Mouse (Mus musculus): ENCODE results near the gene Rabepk. TPM values are rescaled to one million over a fixed set of nuclear protein-coding genes. Genes with fewer than 3 reads are reported as not detected.
"Not testable (repeated sequence)": the region's sequence is repeated elsewhere in the genome, so short reads cannot be mapped to it uniquely, and the experiment has no call there.

Rabepk gene
- polyA plus RNA-seq, 1 experiment: 21.0 TPM

- no peak for DNase-seq (ENCODE audit: low read depth)
- no peak for TF ChIP-seq CTCF (IDR thresholded peaks at IDR 0.05; ENCODE audit: borderline replicate concordance, extremely low read depth, insufficient read depth, insufficient read length)
- no peak for TF ChIP-seq POLR2A (IDR thresholded peaks at IDR 0.05; ENCODE audit: borderline replicate concordance, extremely low read depth, insufficient read depth, insufficient read length, poor library complexity, severe bottlenecking)
Measured at GRCm38 (mm10) chr2:34826460-34827231, 26.9 kb upstream of the Rabepk start.

- TF ChIP-seq CTCF (IDR thresholded peaks at IDR 0.05; ENCODE audit: borderline replicate concordance, extremely low read depth, insufficient read depth, insufficient read length) (no peak), POLR2A (IDR thresholded peaks at IDR 0.05; ENCODE audit: borderline replicate concordance, extremely low read depth, insufficient read depth, insufficient read length, poor library complexity, severe bottlenecking) (peak; percentile 63; the same call in 1 of the 2 replicates)
- peak; percentile 98 for DNase-seq (ENCODE audit: low read depth)
Measured at GRCm38 (mm10) chr2:34825827-34826459, 26.2 kb upstream of the Rabepk start, which contains the start of gene Fbxw2. Gene Fbxw2, minus strand, starts transcription at chr2:34826311.

DNA sequence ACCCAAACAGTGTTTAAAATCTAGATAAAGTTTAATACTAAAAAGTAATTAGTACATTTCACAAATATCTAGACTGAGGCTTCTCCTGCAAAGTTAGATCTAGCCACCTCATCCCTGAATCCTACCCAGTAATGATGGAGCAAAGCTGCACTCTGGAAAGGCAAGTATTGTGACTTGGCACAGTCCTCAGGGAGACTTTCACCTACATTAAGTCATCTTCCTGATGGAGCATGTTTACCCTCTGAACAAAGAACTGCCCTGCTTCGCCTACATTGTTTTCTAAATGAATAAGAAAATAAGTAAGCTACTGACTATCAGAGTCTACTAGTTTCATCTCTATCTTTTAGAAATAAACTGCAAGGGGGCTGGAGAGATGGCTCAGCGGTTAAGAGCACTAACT, 18.8 kb upstream of the Rabepk start:
- TF ChIP-seq CTCF (IDR thresholded peaks at IDR 0.05; ENCODE audit: borderline replicate concordance, extremely low read depth, insufficient read depth, insufficient read length) (no peak), POLR2A (IDR thresholded peaks at IDR 0.05; ENCODE audit: borderline replicate concordance, extremely low read depth, insufficient read depth, insufficient read length, poor library complexity, severe bottlenecking) (no peak)

DNA sequence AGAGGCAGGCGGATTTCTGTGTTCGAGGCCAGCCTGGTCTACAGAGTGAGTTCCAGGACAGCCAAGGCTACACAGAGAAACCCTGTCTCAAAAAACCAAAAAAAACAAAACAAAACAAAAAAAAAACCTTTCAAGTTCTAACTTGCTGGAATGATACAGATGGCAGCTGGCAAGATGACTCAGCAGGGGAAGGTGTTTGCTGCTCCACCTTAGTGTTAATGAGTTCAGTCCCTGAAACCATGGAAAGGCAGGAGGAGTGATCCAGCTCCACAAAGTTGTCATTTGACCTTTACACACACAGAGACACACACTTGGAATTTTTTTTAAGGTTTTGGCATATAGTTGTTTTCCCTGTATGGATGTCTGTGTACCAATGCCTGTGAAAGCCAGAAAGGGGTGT, 16.2 kb upstream of the Rabepk start:
- not testable (repeated sequence) for DNase-seq (ENCODE audit: low read depth)

More for the DNA sequence above, 18.8 kb upstream of the Rabepk start:
- no peak for DNase-seq (ENCODE audit: low read depth)

DNA sequence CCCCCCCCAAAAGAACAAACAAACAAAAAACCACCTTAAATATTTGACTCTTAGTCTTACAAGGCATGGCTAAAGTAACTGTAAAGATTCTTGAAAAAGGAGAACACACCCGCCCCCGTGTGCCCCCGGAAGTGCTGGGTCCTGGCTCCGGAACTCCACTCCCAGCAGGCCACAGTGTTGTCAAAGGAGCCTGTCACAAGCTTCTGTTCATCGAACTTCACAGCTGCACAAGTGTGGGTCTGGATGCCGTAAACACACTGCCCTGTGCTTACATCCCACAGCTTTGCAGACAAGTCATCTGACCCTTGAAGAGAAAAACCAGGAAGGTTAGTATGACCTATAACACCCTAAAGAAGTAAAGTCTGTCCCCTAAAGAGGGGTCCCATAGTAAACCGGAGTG, 13.0 kb upstream of the Rabepk start:
- TF ChIP-seq CTCF (IDR thresholded peaks at IDR 0.05; ENCODE audit: borderline replicate concordance, extremely low read depth, insufficient read depth, insufficient read length) (no peak), POLR2A (IDR thresholded peaks at IDR 0.05; ENCODE audit: borderline replicate concordance, extremely low read depth, insufficient read depth, insufficient read length, poor library complexity, severe bottlenecking) (no peak)
- DNase-seq (ENCODE audit: low read depth): no peak

GRCm38 (mm10) chr2:34810775-34811174, 11.1 kb upstream of the Rabepk start:
- no peak for DNase-seq (ENCODE audit: low read depth)
- TF ChIP-seq CTCF (IDR thresholded peaks at IDR 0.05; ENCODE audit: borderline replicate concordance, extremely low read depth, insufficient read depth, insufficient read length): no peak
- TF ChIP-seq POLR2A (IDR thresholded peaks at IDR 0.05; ENCODE audit: borderline replicate concordance, extremely low read depth, insufficient read depth, insufficient read length, poor library complexity, severe bottlenecking): no peak

DNA sequence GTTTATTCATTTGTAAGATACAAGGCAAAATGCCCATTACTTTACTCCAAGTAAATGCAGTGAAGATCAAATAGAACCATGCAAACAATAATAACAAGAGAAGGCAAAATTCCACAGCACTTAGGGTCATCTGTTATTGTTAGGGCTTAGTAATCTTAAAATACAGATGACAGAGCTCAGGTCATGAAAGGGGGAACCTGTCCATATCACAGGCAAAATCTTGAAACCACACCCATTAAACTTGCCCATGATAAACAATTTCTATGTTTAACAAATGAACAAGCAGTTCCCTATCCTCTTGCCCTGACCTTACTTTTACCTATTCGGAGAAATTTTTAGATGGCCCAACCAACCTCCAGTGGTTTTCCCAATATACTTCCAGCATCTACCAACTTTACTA, 9.9 kb upstream of the Rabepk start:
- TF ChIP-seq CTCF (IDR thresholded peaks at IDR 0.05; ENCODE audit: borderline replicate concordance, extremely low read depth, insufficient read depth, insufficient read length) (no peak), POLR2A (IDR thresholded peaks at IDR 0.05; ENCODE audit: borderline replicate concordance, extremely low read depth, insufficient read depth, insufficient read length, poor library complexity, severe bottlenecking) (no peak)
- DNase-seq (ENCODE audit: low read depth): no peak

GRCm38 (mm10) chr2:34808057-34808456, 8.3 kb upstream of the Rabepk start:
- DNase-seq (ENCODE audit: low read depth): no peak
- TF ChIP-seq POLR2A (IDR thresholded peaks at IDR 0.05; ENCODE audit: borderline replicate concordance, extremely low read depth, insufficient read depth, insufficient read length, poor library complexity, severe bottlenecking): no peak
- no peak for TF ChIP-seq CTCF (IDR thresholded peaks at IDR 0.05; ENCODE audit: borderline replicate concordance, extremely low read depth, insufficient read depth, insufficient read length)

- DNase-seq (ENCODE audit: low read depth): no peak
- TF ChIP-seq CTCF (IDR thresholded peaks at IDR 0.05; ENCODE audit: borderline replicate concordance, extremely low read depth, insufficient read depth, insufficient read length) (no peak), POLR2A (IDR thresholded peaks at IDR 0.05; ENCODE audit: borderline replicate concordance, extremely low read depth, insufficient read depth, insufficient read length, poor library complexity, severe bottlenecking) (no peak)
Measured at GRCm38 (mm10) chr2:34805364-34805950, 5.7 kb upstream of the Rabepk start.

GRCm38 (mm10) chr2:34804815-34805214, 5.1 kb upstream of the Rabepk start:
- TF ChIP-seq CTCF (IDR thresholded peaks at IDR 0.05; ENCODE audit: borderline replicate concordance, extremely low read depth, insufficient read depth, insufficient read length) (no peak), POLR2A (IDR thresholded peaks at IDR 0.05; ENCODE audit: borderline replicate concordance, extremely low read depth, insufficient read depth, insufficient read length, poor library complexity, severe bottlenecking) (no peak)
- DNase-seq (ENCODE audit: low read depth): no peak

DNA sequence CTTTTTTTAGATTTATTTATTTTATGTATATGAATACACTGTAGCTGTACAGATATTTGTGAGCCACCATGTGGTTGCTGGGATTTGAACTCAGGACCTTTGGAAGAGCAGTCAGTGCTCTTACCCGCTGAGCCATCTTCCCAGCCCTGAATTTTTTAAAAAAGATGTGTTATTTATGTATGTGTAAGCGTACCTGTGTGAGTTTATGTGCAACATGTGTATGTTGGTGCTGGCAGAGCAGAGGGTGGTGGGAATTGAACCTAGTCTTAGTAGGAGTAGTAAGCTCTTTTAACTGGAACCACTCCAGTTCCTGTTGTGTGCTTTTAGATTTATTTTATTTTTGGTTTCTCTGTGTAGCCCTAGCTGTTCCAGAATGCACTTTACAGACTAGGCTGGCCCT, 4.5 kb upstream of the Rabepk start:
- TF ChIP-seq CTCF (IDR thresholded peaks at IDR 0.05; ENCODE audit: borderline replicate concordance, extremely low read depth, insufficient read depth, insufficient read length) (no peak), POLR2A (IDR thresholded peaks at IDR 0.05; ENCODE audit: borderline replicate concordance, extremely low read depth, insufficient read depth, insufficient read length, poor library complexity, severe bottlenecking) (no peak)
- DNase-seq (ENCODE audit: low read depth): no peak

DNA sequence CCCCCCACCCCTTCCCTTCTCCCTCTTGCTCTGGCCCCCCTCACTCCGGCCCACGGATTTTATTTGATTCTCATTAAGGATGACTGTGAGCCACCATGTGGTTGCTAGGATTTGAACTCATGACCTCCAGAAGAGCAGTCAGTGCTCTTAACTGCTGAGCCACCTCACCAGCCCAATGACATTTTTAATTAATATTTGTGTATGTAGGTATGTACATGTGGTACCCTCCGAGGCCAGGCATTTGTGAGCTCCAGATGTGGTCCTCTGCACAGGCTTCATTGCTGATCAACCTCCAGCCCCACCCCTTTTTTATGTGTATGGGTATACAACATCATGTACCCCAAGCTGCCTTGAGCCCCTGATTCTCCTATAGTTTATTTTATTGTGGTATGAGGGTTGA, 4.0 kb upstream of the Rabepk start:
- no peak for DNase-seq (ENCODE audit: low read depth)
- TF ChIP-seq POLR2A (IDR thresholded peaks at IDR 0.05; ENCODE audit: borderline replicate concordance, extremely low read depth, insufficient read depth, insufficient read length, poor library complexity, severe bottlenecking): no peak
- no peak for TF ChIP-seq CTCF (IDR thresholded peaks at IDR 0.05; ENCODE audit: borderline replicate concordance, extremely low read depth, insufficient read depth, insufficient read length)

DNA sequence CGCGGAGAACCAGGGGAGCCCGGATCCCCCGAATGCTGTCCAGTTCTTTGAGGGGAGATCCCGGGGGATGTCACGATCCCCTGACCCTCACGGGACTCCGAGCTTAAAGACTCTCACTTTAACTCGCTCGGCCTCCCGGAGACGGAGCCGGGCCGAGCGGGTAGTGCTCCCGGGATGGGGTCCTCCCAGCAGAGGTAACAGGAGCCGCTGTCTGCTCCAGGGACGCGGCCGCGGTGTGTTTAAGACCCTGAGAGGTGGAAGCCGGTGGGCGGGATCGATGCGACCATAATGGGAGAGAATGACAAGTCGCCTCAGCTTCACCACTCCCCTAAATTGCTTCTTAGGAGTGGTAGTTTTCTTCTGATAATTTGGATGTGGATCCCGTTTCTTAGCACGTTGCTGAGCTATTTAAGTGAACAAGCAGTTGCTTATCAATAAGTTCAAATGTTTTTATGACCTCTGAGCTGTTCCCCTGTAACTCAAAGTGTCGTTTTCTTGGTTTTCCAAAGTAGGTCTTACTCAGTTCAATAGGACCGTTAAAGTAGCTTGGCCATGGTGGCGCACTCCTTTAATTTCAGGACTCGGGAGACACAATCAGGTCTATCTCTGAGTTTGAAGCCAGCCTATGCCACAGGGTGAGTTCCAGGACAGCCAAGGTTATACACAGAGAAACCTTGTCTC, 3.0 kb upstream of the Rabepk start:
- peak; percentile 39 for DNase-seq (ENCODE audit: low read depth)
